Mouse (Mus musculus): ENCODE data around the gene Serpinb8. TPM values are rescaled to one million over a fixed set of nuclear protein-coding genes. Genes with fewer than 3 reads are reported as not detected.

Gene Serpinb8
- polyA plus RNA-seq, 1 experiment = 0.53 TPM

- Histone ChIP-seq H3K4me3 (ENCODE audit: low read depth, low read length) (no peak overlapping the region), H3K27me3 (ENCODE audit: control insufficient read depth, insufficient read depth, low read length) (no peaks in the 10 kb centered on the region), H3K4me1 (ENCODE audit: control insufficient read depth, insufficient read depth, insufficient read length, low read length) (no peaks in the 10 kb centered on the region)
Observed at GRCm38 (mm10) chr1:107596874-107597273, 7.1 kb downstream of the Serpinb8 start.

GRCm38 (mm10) chr1:107598476-107598875 is 8.7 kb downstream of the Serpinb8 start:
- H3K27ac ChIP-seq (ENCODE audit: insufficient read depth, low read depth, low read length) = no peak overlapping the region
- TF ChIP-seq POLR2A (IDR thresholded peaks at IDR 0.05; ENCODE audit: low read depth, low read length) = no peak
- TF ChIP-seq CTCF (IDR thresholded peaks at IDR 0.05; ENCODE audit: extremely low read depth, insufficient read length, insufficient replicate concordance, low read depth, low read length) = no peak
- no peak overlapping the region for H3K4me3 ChIP-seq (ENCODE audit: low read depth, low read length)
- no peaks in the 10 kb centered on the region for H3K36me3 ChIP-seq (ENCODE audit: control insufficient read depth, insufficient read depth, low read length)
- no peaks in the 10 kb centered on the region for H3K4me1 ChIP-seq (ENCODE audit: control insufficient read depth, insufficient read depth, insufficient read length, low read length)
- H3K27me3 ChIP-seq (ENCODE audit: control insufficient read depth, insufficient read depth, low read length) = no peaks in the 10 kb centered on the region

More at GRCm38 (mm10) chr1:107596874-107597273, 7.1 kb downstream of the Serpinb8 start:
- no peak overlapping the region for H3K27ac ChIP-seq (ENCODE audit: insufficient read depth, low read depth, low read length)
- TF ChIP-seq CTCF (IDR thresholded peaks at IDR 0.05; ENCODE audit: extremely low read depth, insufficient read length, insufficient replicate concordance, low read depth, low read length) (no peak), POLR2A (IDR thresholded peaks at IDR 0.05; ENCODE audit: low read depth, low read length) (no peak)
- H3K36me3 ChIP-seq (ENCODE audit: control insufficient read depth, insufficient read depth, low read length) = no peaks in the 10 kb centered on the region

- no peak overlapping the region for H3K4me3 ChIP-seq (ENCODE audit: low read depth, low read length)
- H3K4me1 ChIP-seq (ENCODE audit: control insufficient read depth, insufficient read depth, insufficient read length, low read length) = no peaks in the 10 kb centered on the region
- no peak for TF ChIP-seq POLR2A (IDR thresholded peaks at IDR 0.05; ENCODE audit: low read depth, low read length)
- TF ChIP-seq CTCF (IDR thresholded peaks at IDR 0.05; ENCODE audit: extremely low read depth, insufficient read length, insufficient replicate concordance, low read depth, low read length) = no peak
- H3K36me3 ChIP-seq (ENCODE audit: control insufficient read depth, insufficient read depth, low read length) = no peaks in the 10 kb centered on the region
- H3K27ac ChIP-seq (ENCODE audit: insufficient read depth, low read depth, low read length) = no peak overlapping the region
- no peaks in the 10 kb centered on the region for H3K27me3 ChIP-seq (ENCODE audit: control insufficient read depth, insufficient read depth, low read length)
- WGBS = 19% methylated on average over 1 of the region's 1 CpGs
Observed at GRCm38 (mm10) chr1:107608942-107609341, 19.1 kb downstream of the Serpinb8 start.

DNA sequence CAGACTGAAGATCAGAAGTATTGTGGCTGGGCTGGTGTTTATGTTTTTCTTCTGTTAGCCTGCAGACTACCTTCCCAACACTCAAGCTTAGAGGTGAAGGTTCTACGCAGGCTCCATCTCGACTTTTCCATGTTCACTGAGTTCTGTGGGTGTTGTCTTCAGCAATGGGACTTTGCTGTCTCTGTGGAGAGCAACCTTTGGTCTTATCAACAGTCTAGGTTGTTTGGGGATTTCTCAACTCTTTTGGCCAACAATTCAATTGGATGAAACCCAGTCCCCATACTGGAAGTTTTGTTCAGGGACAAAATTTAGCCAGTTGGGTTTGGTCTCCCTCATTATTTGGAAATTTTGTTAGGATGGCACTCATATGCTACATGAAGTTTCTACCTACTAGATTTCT is 24.3 kb downstream of the Serpinb8 start:
- 79% methylated on average over 2 of the region's 2 CpGs for WGBS
- Histone ChIP-seq H3K36me3 (ENCODE audit: control insufficient read depth, insufficient read depth, low read length) (no peaks in the 10 kb centered on the region), H3K4me3 (ENCODE audit: low read depth, low read length) (no peak overlapping the region), H3K27me3 (ENCODE audit: control insufficient read depth, insufficient read depth, low read length) (no peaks in the 10 kb centered on the region), H3K4me1 (ENCODE audit: control insufficient read depth, insufficient read depth, insufficient read length, low read length) (no peaks in the 10 kb centered on the region), H3K27ac (ENCODE audit: insufficient read depth, low read depth, low read length) (no peak overlapping the region)
- no peak for TF ChIP-seq POLR2A (IDR thresholded peaks at IDR 0.05; ENCODE audit: low read depth, low read length)
- TF ChIP-seq CTCF (IDR thresholded peaks at IDR 0.05; ENCODE audit: extremely low read depth, insufficient read length, insufficient replicate concordance, low read depth, low read length) = no peak

GRCm38 (mm10) chr1:107622017-107622416 is 32.2 kb downstream of the Serpinb8 start:
- 66% methylated on average over 4 of the region's 4 CpGs for WGBS
- no peak for TF ChIP-seq POLR2A (IDR thresholded peaks at IDR 0.05; ENCODE audit: low read depth, low read length)
- no peak for TF ChIP-seq CTCF (IDR thresholded peaks at IDR 0.05; ENCODE audit: extremely low read depth, insufficient read length, insufficient replicate concordance, low read depth, low read length)
- Histone ChIP-seq H3K36me3 (ENCODE audit: control insufficient read depth, insufficient read depth, low read length) (no peaks in the 10 kb centered on the region), H3K4me3 (ENCODE audit: low read depth, low read length) (no peak overlapping the region), H3K4me1 (ENCODE audit: control insufficient read depth, insufficient read depth, insufficient read length, low read length) (no peaks in the 10 kb centered on the region), H3K27me3 (ENCODE audit: control insufficient read depth, insufficient read depth, low read length) (no peaks in the 10 kb centered on the region), H3K27ac (ENCODE audit: insufficient read depth, low read depth, low read length) (no peak overlapping the region)

- no peaks in the 10 kb centered on the region for H3K36me3 ChIP-seq (ENCODE audit: control insufficient read depth, insufficient read depth, low read length)
- TF ChIP-seq CTCF (IDR thresholded peaks at IDR 0.05; ENCODE audit: extremely low read depth, insufficient read length, insufficient replicate concordance, low read depth, low read length) = no peak
- no peak for TF ChIP-seq POLR2A (IDR thresholded peaks at IDR 0.05; ENCODE audit: low read depth, low read length)
- no peak overlapping the region for H3K27ac ChIP-seq (ENCODE audit: insufficient read depth, low read depth, low read length)
- no peaks in the 10 kb centered on the region for H3K27me3 ChIP-seq (ENCODE audit: control insufficient read depth, insufficient read depth, low read length)
- H3K4me1 ChIP-seq (ENCODE audit: control insufficient read depth, insufficient read depth, insufficient read length, low read length) = no peaks in the 10 kb centered on the region
- no peak overlapping the region for H3K4me3 ChIP-seq (ENCODE audit: low read depth, low read length)
- 21% methylated on average over 4 of the region's 4 CpGs for WGBS
Observed at GRCm38 (mm10) chr1:107635936-107636335, 46.1 kb downstream of the Serpinb8 start.

DNA sequence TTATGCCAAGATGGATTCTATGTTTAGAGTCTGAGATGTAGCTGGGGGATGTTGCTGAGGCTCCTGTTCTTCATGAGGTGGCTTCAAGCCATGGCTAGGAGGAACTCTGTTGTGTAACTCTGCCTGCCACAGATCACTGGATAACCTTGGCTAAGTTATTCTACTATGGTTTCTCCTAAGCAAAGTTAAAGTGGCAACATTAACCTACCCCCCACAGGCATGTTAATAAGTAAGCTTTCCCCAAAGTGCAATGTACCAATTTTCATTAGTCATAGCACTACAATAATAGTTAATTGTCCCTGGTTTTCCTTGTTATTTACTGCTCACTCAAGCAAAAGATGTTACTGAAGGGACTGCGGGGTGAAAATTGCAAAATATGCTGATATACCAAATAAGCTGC is 48.2 kb downstream of the Serpinb8 start:
- H3K36me3 ChIP-seq (ENCODE audit: control insufficient read depth, insufficient read depth, low read length) = no peaks in the 10 kb centered on the region
- TF ChIP-seq CTCF (IDR thresholded peaks at IDR 0.05; ENCODE audit: extremely low read depth, insufficient read length, insufficient replicate concordance, low read depth, low read length) (no peak), POLR2A (IDR thresholded peaks at IDR 0.05; ENCODE audit: low read depth, low read length) (no peak)

DNA sequence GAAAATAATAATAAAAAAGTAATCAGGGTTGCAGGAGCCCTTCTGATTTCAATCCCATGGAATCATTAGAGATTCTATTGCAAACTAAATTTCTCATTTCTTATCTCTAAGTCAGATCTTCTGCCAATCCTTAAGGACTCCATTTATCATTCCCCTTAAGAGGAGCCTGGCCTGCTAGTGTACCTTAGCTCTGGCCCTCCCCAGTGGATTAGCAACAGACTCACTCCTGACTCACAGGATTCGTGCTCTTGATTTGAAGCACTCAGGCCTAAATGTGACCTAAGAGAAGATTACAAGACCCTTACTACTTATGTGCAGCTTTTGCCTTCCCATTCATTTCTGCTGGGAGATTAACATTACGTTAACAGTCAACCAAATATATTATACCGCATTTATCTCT is 48.7 kb downstream of the Serpinb8 start:
- Histone ChIP-seq H3K36me3 (ENCODE audit: control insufficient read depth, insufficient read depth, low read length) (no peaks in the 10 kb centered on the region), H3K4me1 (ENCODE audit: control insufficient read depth, insufficient read depth, insufficient read length, low read length) (no peaks in the 10 kb centered on the region), H3K27ac (ENCODE audit: insufficient read depth, low read depth, low read length) (no peak overlapping the region), H3K4me3 (ENCODE audit: low read depth, low read length) (no peak overlapping the region), H3K27me3 (ENCODE audit: control insufficient read depth, insufficient read depth, low read length) (no peaks in the 10 kb centered on the region)
- TF ChIP-seq POLR2A (IDR thresholded peaks at IDR 0.05; ENCODE audit: low read depth, low read length) (no peak), CTCF (IDR thresholded peaks at IDR 0.05; ENCODE audit: extremely low read depth, insufficient read length, insufficient replicate concordance, low read depth, low read length) (no peak)
- WGBS = 84% methylated on average over 3 of the region's 3 CpGs

More for the DNA sequence above, 48.2 kb downstream of the Serpinb8 start:
- no peaks in the 10 kb centered on the region for H3K27me3 ChIP-seq (ENCODE audit: control insufficient read depth, insufficient read depth, low read length)
- H3K27ac ChIP-seq (ENCODE audit: insufficient read depth, low read depth, low read length) = no peak overlapping the region
- 66% methylated on average over 1 of the region's 1 CpGs for WGBS
- no peaks in the 10 kb centered on the region for H3K4me1 ChIP-seq (ENCODE audit: control insufficient read depth, insufficient read depth, insufficient read length, low read length)
- H3K4me3 ChIP-seq (ENCODE audit: low read depth, low read length) = no peak overlapping the region

All from small intestine, adult 2 months (tissue).